Mouse (Mus musculus): ENCODE measurements at regions not wholly inside any gene's neighbourhood (a gene's known extent, or its start where the extent isn't known, plus 50 kb on each side); places are given as distances from the start of the nearest gene placed in this dataset.

- DNase-seq (ENCODE audit: low spot score) (no peak), ATAC-seq (ENCODE audit: low FRiP score) (no peak)
- Histone ChIP-seq H3K27ac (ENCODE audit: low read depth, low read length) (no peak overlapping the region), H3K4me2 (ENCODE audit: low read depth, low read length, poor library complexity, severe bottlenecking) (no peak overlapping the region), H3K4me3 (ENCODE audit: low read depth, low read length) (no peak overlapping the region), H3K36me3 (ENCODE audit: insufficient read depth, low read length) (no peaks in the 10 kb centered on the region), H3K9ac (replicated peaks; ENCODE audit: low read length, poor library complexity, severe bottlenecking) (no peak overlapping the region), H3K27me3 (ENCODE audit: insufficient read depth, low read length) (no peaks in the 10 kb centered on the region), H3K4me1 (ENCODE audit: insufficient read depth, low read length) (no peaks in the 10 kb centered on the region), H3K9me3 (ENCODE audit: low read length) (no peaks in the 10 kb centered on the region)
- WGBS, result 64% methylated on average over 6 of the region's 6 CpGs
- TF ChIP-seq CTCF (IDR thresholded peaks at IDR 0.05), result no peak
Observed at GRCm38 (mm10) chr1:61171941-61172340, 194.2 kb downstream of the Icos start.

GRCm38 (mm10) chr1:61172946-61173345 is 195.2 kb downstream of the Icos start:
- WGBS, result 80% methylated on average over 6 of the region's 6 CpGs
- Histone ChIP-seq H3K4me1 (ENCODE audit: insufficient read depth, low read length) (no peaks in the 10 kb centered on the region), H3K27me3 (ENCODE audit: insufficient read depth, low read length) (no peaks in the 10 kb centered on the region), H3K36me3 (ENCODE audit: insufficient read depth, low read length) (no peaks in the 10 kb centered on the region), H3K9me3 (ENCODE audit: low read length) (no peaks in the 10 kb centered on the region), H3K4me2 (ENCODE audit: low read depth, low read length, poor library complexity, severe bottlenecking) (no peak overlapping the region), H3K9ac (replicated peaks; ENCODE audit: low read length, poor library complexity, severe bottlenecking) (no peak overlapping the region), H3K27ac (ENCODE audit: low read depth, low read length) (no peak overlapping the region), H3K4me3 (ENCODE audit: low read depth, low read length) (no peak overlapping the region)
- TF ChIP-seq CTCF (IDR thresholded peaks at IDR 0.05), result no peak
- ATAC-seq (ENCODE audit: low FRiP score) (no peak), DNase-seq (ENCODE audit: low spot score) (no peak)

GRCm38 (mm10) chr1:61175239-61175638 is 197.5 kb downstream of the Icos start:
- Histone ChIP-seq H3K4me3 (ENCODE audit: low read depth, low read length) (no peak overlapping the region), H3K27me3 (ENCODE audit: insufficient read depth, low read length) (no peaks in the 10 kb centered on the region), H3K27ac (ENCODE audit: low read depth, low read length) (no peak overlapping the region), H3K4me1 (ENCODE audit: insufficient read depth, low read length) (no peaks in the 10 kb centered on the region), H3K4me2 (ENCODE audit: low read depth, low read length, poor library complexity, severe bottlenecking) (no peak overlapping the region), H3K9me3 (ENCODE audit: low read length) (no peaks in the 10 kb centered on the region), H3K9ac (replicated peaks; ENCODE audit: low read length, poor library complexity, severe bottlenecking) (no peak overlapping the region), H3K36me3 (ENCODE audit: insufficient read depth, low read length) (no peaks in the 10 kb centered on the region)
- WGBS, result 93% methylated on average over 2 of the region's 2 CpGs
- TF ChIP-seq CTCF (IDR thresholded peaks at IDR 0.05), result no peak
- ATAC-seq (ENCODE audit: low FRiP score) (no peak), DNase-seq (ENCODE audit: low spot score) (no peak)

- no peak overlapping the region for H3K9ac ChIP-seq (replicated peaks; ENCODE audit: low read length, poor library complexity, severe bottlenecking)
- no peaks in the 10 kb centered on the region for H3K9me3 ChIP-seq (ENCODE audit: low read length)
- ATAC-seq (ENCODE audit: low FRiP score) (no peak), DNase-seq (ENCODE audit: low spot score) (peak; percentile 68)
- WGBS, result 10% methylated on average over 9 of the region's 9 CpGs
- peaks cover 3% of the 10 kb centered on the region; the same call in 1 of the 2 replicates for H3K4me1 ChIP-seq (ENCODE audit: insufficient read depth, low read length)
- no peaks in the 10 kb centered on the region for H3K36me3 ChIP-seq (ENCODE audit: insufficient read depth, low read length)
- no peaks in the 10 kb centered on the region for H3K27me3 ChIP-seq (ENCODE audit: insufficient read depth, low read length)
- H3K4me3 ChIP-seq (ENCODE audit: low read depth, low read length), result no peak overlapping the region
- no peak for TF ChIP-seq CTCF (IDR thresholded peaks at IDR 0.05)
- 0 out of 2 replicates have a peak overlapping the region, but pooled peaks have one; percentile 32 for H3K27ac ChIP-seq (ENCODE audit: low read depth, low read length)
- no peak overlapping the region for H3K4me2 ChIP-seq (ENCODE audit: low read depth, low read length, poor library complexity, severe bottlenecking)
Observed at GRCm38 (mm10) chr1:61179461-61179860, 201.7 kb downstream of the Icos start.

GRCm38 (mm10) chr1:61181099-61181821 is 203.5 kb downstream of the Icos start:
- H3K4me3 ChIP-seq (ENCODE audit: low read depth, low read length), result 0 out of 2 replicates have a peak overlapping the region, but pooled peaks have one; percentile 2
- H3K4me1 ChIP-seq (ENCODE audit: insufficient read depth, low read length), result peaks cover 3% of the 10 kb centered on the region; the same call in 1 of the 2 replicates
- DNase-seq (ENCODE audit: low spot score), result peak; percentile 95
- ATAC-seq (ENCODE audit: low FRiP score), result peak; percentile 84
- peak; percentile 100 for TF ChIP-seq CTCF (IDR thresholded peaks at IDR 0.05)
- H3K36me3 ChIP-seq (ENCODE audit: insufficient read depth, low read length), result no peaks in the 10 kb centered on the region
- WGBS, result 14% methylated on average over 15 of the region's 15 CpGs
- no peaks in the 10 kb centered on the region for H3K9me3 ChIP-seq (ENCODE audit: low read length)
- peak overlapping the region; percentile 52 for H3K27ac ChIP-seq (ENCODE audit: low read depth, low read length)
- peak overlapping the region; percentile 38; the same call in 1 of the 2 replicates for H3K4me2 ChIP-seq (ENCODE audit: low read depth, low read length, poor library complexity, severe bottlenecking)
- no peaks in the 10 kb centered on the region for H3K27me3 ChIP-seq (ENCODE audit: insufficient read depth, low read length)
- no peak overlapping the region for H3K9ac ChIP-seq (replicated peaks; ENCODE audit: low read length, poor library complexity, severe bottlenecking)

- DNase-seq (ENCODE audit: low spot score), result no peak
- Histone ChIP-seq H3K4me3 (ENCODE audit: low read depth, low read length) (no peak overlapping the region), H3K36me3 (ENCODE audit: insufficient read depth, low read length) (no peaks in the 10 kb centered on the region), H3K4me1 (ENCODE audit: insufficient read depth, low read length) (no peaks in the 10 kb centered on the region; the same call in 1 of the 2 replicates), H3K27me3 (ENCODE audit: insufficient read depth, low read length) (no peaks in the 10 kb centered on the region), H3K27ac (ENCODE audit: low read depth, low read length) (no peak overlapping the region), H3K4me2 (ENCODE audit: low read depth, low read length, poor library complexity, severe bottlenecking) (no peak overlapping the region), H3K9me3 (ENCODE audit: low read length) (no peaks in the 10 kb centered on the region), H3K9ac (replicated peaks; ENCODE audit: low read length, poor library complexity, severe bottlenecking) (no peak overlapping the region)
- 92% methylated on average over 6 of the region's 6 CpGs for WGBS
- no peak for ATAC-seq (ENCODE audit: low FRiP score)
- no peak for TF ChIP-seq CTCF (IDR thresholded peaks at IDR 0.05)
Observed at GRCm38 (mm10) chr1:61187381-61188100, 209.8 kb downstream of the Icos start.
